Mouse (Mus musculus) left cerebral cortex, adult 2 months (tissue): ENCODE measurements around the gene Gm10251. TPM values are rescaled to one million over a fixed set of nuclear protein-coding genes. Genes with fewer than 3 reads are reported as not detected.
"Not testable (repeated sequence)": the region's sequence is repeated elsewhere in the genome, so short reads cannot be mapped to it uniquely, and the experiment has no call there.

Source experiments
- DNase-seq, 2 experiments: peaks; one replicate each; pipeline ENCODE4 v3.0.0; 2021 to 2022; ENCODE audit warnings: low spot score in 2 of 2, mixed read lengths in 1 of 2; ENCODE audit errors: extremely low spot score in 1 of 2
- H3K27ac ChIP-seq: fragments of 200-600 bp; 2 replicates; pipeline ENCODE4 v1.8.1; 2022
- H3K4me3 ChIP-seq: fragments of 200-600 bp; 2 replicates; pipeline ENCODE4 v1.8.1; 2022
- intact Hi-C: fragments of 180-260 bp; cut with DNase I; formaldehyde crosslinking; loops from one replicate; pipeline ENCODE4 v1.15.1; 2025
- long read RNA-seq, 2 experiments: library from polyadenylated mRNA; stranded (forward); transcript quantifications; one replicate each; pipeline ENCODE4 v2.0.0; 2021; ENCODE audit warnings: borderline mapping rate in 2 of 2
- total RNA-seq, 2 experiments: library from RNA; stranded (reverse); gene quantifications; 2 replicates each; pipeline ENCODE4 v1.2.3; 2021

Gm10251 gene
- not detected for total RNA-seq
- long read RNA-seq, experiment 1: 0 reads
- long read RNA-seq, experiment 2: 0 reads

- H3K4me3 ChIP-seq, H3K27ac ChIP-seq, DNase-seq, intact Hi-C loops: not testable (repeated sequence)
Observed at GRCm38 (mm10) chr14:6684070-6684469, at the start of gene Gm10251. Gene Gm10251 (minus strand): TSS chr14:6684170.

- intact Hi-C loops, DNase-seq, H3K27ac ChIP-seq, H3K4me3 ChIP-seq: not testable (repeated sequence)
Observed at GRCm38 (mm10) chr14:6720151-6720550, 36.2 kb upstream of the Gm10251 start, which contains the start of gene Gm8050. Gene Gm8050 (minus strand): TSS chr14:6720251.

- H3K27ac ChIP-seq, intact Hi-C loops, DNase-seq, H3K4me3 ChIP-seq: not testable (repeated sequence)
Observed at GRCm38 (mm10) chr14:6622318-6622717, 61.7 kb downstream of the Gm10251 start, which contains the start of gene Gm3460. Gene Gm3460 (minus strand): TSS chr14:6622418.

- intact Hi-C loops, H3K27ac ChIP-seq, H3K4me3 ChIP-seq: not testable (repeated sequence)
- peak; percentile 7 to 9 for DNase-seq
Observed at GRCm38 (mm10) chr14:6606436-6606835, 77.5 kb downstream of the Gm10251 start.

- H3K27ac ChIP-seq, intact Hi-C loops: not testable (repeated sequence)
- DNase-seq: peak; percentile 10 to 15
- peak overlapping the region; percentile 27 for H3K4me3 ChIP-seq
Observed at GRCm38 (mm10) chr14:6605004-6605403, 79.0 kb downstream of the Gm10251 start.

GRCm38 (mm10) chr14:6604551-6604950, 79.4 kb downstream of the Gm10251 start:
- peak in 1 of 2 experiments; percentile 8 for DNase-seq
- H3K27ac ChIP-seq, intact Hi-C loops: not testable (repeated sequence)
- peak overlapping the region; percentile 27 for H3K4me3 ChIP-seq

- H3K27ac ChIP-seq, H3K4me3 ChIP-seq, intact Hi-C loops, DNase-seq: not testable (repeated sequence)
Observed at GRCm38 (mm10) chr14:6590513-6590912, 93.5 kb downstream of the Gm10251 start, which contains the start of gene Gm3629. Gene Gm3629 (minus strand): TSS chr14:6590613.

Other genes starting within 250 kb of the Gm10251 start
- gene Gm3594, start 239.6 kb downstream of the Gm10251 start, total RNA-seq: not detected
- gene Gm8356, start 146.9 kb downstream of the Gm10251 start, total RNA-seq: not detected
- under 1 TPM in 1 of 2 experiments, not detected in 1; 0.75 TPM for gene Gm3629, start 93.6 kb downstream of the Gm10251 start, total RNA-seq
- gene Gm3460, start 61.8 kb downstream of the Gm10251 start, total RNA-seq: not detected
- not detected for gene Gm8050, start 36.1 kb upstream of the Gm10251 start, total RNA-seq
- gene Gm3636, start 58.2 kb upstream of the Gm10251 start, total RNA-seq: 1 to 10 TPM; 1.9 to 2.0 TPM
- not detected for gene Gm8362, start 90.2 kb upstream of the Gm10251 start, total RNA-seq
- not detected for gene Gm3642, start 156.1 kb upstream of the Gm10251 start, total RNA-seq
- 1 to 10 TPM; 1.4 TPM for gene Gm3667, start 205.8 kb upstream of the Gm10251 start, total RNA-seq